Mouse (Mus musculus) liver, embryonic 16.5 days (tissue): ENCODE measurements around the gene Rab11fip3. TPM values are rescaled to one million over a fixed set of nuclear protein-coding genes. Genes with fewer than 3 reads are reported as not detected.
"Not testable (repeated sequence)": the region's sequence is repeated elsewhere in the genome, so short reads cannot be mapped to it uniquely, and the experiment has no call there.

Source experiments
- ATAC-seq: fragments of 200-750 bp; cut with Nextera tagmentation; 2 replicates; pipeline ENCODE4 v1.8.0; 2017; ENCODE audit warnings: low read depth, mild to moderate bottlenecking, moderate number of reproducible peaks, moderate library complexity
- H3K27ac ChIP-seq: fragments of 300-500 bp; sonication (generic); 2 replicates; pipeline ENCODE4 v1.5.1; 2014; ENCODE audit warnings: mild to moderate bottlenecking, low read length
- H3K27me3 ChIP-seq: fragments of 300-500 bp; sonication (generic); 2 replicates; pipeline ENCODE4 v1.6.1; 2014; ENCODE audit warnings: low read depth, low read length, mixed read lengths; ENCODE audit not compliant: control insufficient read depth, insufficient read depth
- H3K36me3 ChIP-seq: fragments of 300-500 bp; sonication (generic); 2 replicates; pipeline ENCODE4 v1.6.1; 2014; ENCODE audit warnings: mild to moderate bottlenecking; ENCODE audit not compliant: control insufficient read depth, insufficient read depth
- H3K4me1 ChIP-seq: fragments of 300-500 bp; sonication (generic); 2 replicates; pipeline ENCODE4 v1.6.1; 2014; ENCODE audit warnings: low read depth, low read length, mixed read lengths; ENCODE audit not compliant: control insufficient read depth
- H3K4me2 ChIP-seq: fragments of 300-500 bp; sonication (generic); 2 replicates; pipeline ENCODE4 v1.6.1; 2014; ENCODE audit warnings: low read depth, low read length, mixed read lengths
- H3K4me3 ChIP-seq: fragments of 300-500 bp; sonication (generic); 2 replicates; pipeline ENCODE4 v1.5.1; 2014; ENCODE audit warnings: low read depth, mild to moderate bottlenecking, low read length
- H3K9ac ChIP-seq: fragments of 300-500 bp; sonication (generic); 2 replicates; pipeline ENCODE4 v1.6.1; 2014; ENCODE audit warnings: low read depth, low read length
- H3K9me3 ChIP-seq: fragments of 300-500 bp; sonication (generic); replicated peaks from 2 replicates; pipeline ENCODE4 v1.6.1; 2016; ENCODE audit warnings: low read length; ENCODE audit not compliant: control insufficient read depth
- WGBS: fragments of 180-500 bp; shearing (Covaris S2); extraction: QIAGEN DNeasy Blood & Tissue Kit; methylation state at CpG from one replicate; pipeline ENCODE4 v1.1.7; 2014; ENCODE audit not compliant: insufficient replicate concordance; 5-methylcytosine and 5-hydroxymethylcytosine counted together
- polyA plus RNA-seq: library from polyadenylated mRNA; unstranded; fragments of >200 nt; fragmentation: Nextera tagmentation; extraction: Ambion mirVana; gene quantifications from 2 replicates; pipeline ENCODE4 v1.2.1, GENCODE M21; 2015

Gene Rab11fip3
- polyA plus RNA-seq = 1.4 and 1.7 TPM in 2 replicates

- Histone ChIP-seq H3K4me1 (peaks cover 15% of the 10 kb centered on the region), H3K9me3 (no peaks in the 10 kb centered on the region), H3K27me3 (peaks cover 46% of the 10 kb centered on the region), H3K4me2 (peak within 1 kb of the TSS; percentile 90), H3K4me3 (peak within 1 kb of the TSS; percentile 73), H3K27ac (no peak within 1 kb of the TSS), H3K9ac (peak within 1 kb of the TSS; percentile 60), H3K36me3 (no peaks in the 10 kb centered on the region)
- WGBS = under 1% methylated on average over 94 of the region's 94 CpGs
- peak; percentile 88 for ATAC-seq
Measured at GRCm38 (mm10) chr17:26068831-26069739, at the start of gene Rab11fip3. Gene Rab11fip3, minus strand, starts transcription at chr17:26069555.

- H3K27ac ChIP-seq = no peak overlapping the region
- no peak overlapping the region for H3K4me3 ChIP-seq
- no peaks in the 10 kb centered on the region for H3K9me3 ChIP-seq
- no peaks in the 10 kb centered on the region for H3K36me3 ChIP-seq
- no peak for ATAC-seq
- WGBS = 71% methylated on average over 17 of the region's 17 CpGs
- H3K4me1 ChIP-seq = peaks cover 10% of the 10 kb centered on the region
- H3K9ac ChIP-seq = no peak overlapping the region
- peaks cover 39% of the 10 kb centered on the region for H3K27me3 ChIP-seq
- no peak overlapping the region for H3K4me2 ChIP-seq
Measured at GRCm38 (mm10) chr17:26116503-26117258, 47.3 kb upstream of the Rab11fip3 start.

- Histone ChIP-seq H3K9ac (no peak overlapping the region), H3K27ac (no peak overlapping the region), H3K27me3 (peaks cover 46% of the 10 kb centered on the region), H3K9me3 (no peaks in the 10 kb centered on the region), H3K36me3 (no peaks in the 10 kb centered on the region), H3K4me3 (no peak overlapping the region), H3K4me2 (no peak overlapping the region), H3K4me1 (peaks cover 10% of the 10 kb centered on the region)
- WGBS = 17% methylated on average over 3 of the region's 3 CpGs
- no peak for ATAC-seq
Measured at GRCm38 (mm10) chr17:26115956-26116487, 46.7 kb upstream of the Rab11fip3 start.

DNA sequence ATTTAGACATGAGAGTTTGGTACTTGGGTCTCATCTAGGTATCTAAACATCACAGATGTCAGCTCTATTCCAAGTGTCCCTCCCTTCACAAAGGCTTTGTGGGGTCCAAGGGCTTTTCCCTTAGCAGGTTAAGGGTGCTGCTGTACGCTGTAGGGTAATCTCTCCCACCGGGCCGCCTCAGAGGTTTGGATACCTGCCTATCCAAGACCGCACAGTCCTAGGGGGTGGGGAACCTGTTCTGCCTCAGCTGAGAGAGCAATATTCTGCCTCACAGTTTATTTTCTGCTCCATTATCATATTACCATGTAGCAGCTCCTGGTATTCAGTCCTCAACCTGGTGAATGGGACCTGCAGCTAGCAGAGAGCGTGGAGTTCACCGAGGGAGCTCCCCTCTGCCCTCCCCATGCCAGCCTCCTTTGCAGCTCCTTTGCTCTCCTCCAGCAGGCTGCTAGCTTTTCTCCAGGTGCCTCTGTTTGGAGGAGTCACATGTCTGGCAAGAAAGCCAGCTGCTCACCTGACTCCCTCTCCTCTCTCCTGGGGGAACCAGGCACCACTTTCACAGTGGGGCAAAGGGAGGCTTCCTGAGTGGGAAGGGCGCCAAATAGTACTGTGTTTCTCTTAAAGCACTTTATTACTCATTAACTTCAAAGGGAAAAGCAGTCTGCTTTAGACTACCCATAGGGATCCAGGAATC is 46.0 kb upstream of the Rab11fip3 start:
- Histone ChIP-seq H3K36me3 (no peaks in the 10 kb centered on the region), H3K27me3 (peaks cover 52% of the 10 kb centered on the region), H3K9me3 (no peaks in the 10 kb centered on the region), H3K4me2 (no peak overlapping the region), H3K27ac (no peak overlapping the region), H3K9ac (no peak overlapping the region), H3K4me1 (peaks cover 10% of the 10 kb centered on the region), H3K4me3 (no peak overlapping the region)
- ATAC-seq = no peak
- WGBS = 65% methylated on average over 7 of the region's 7 CpGs

GRCm38 (mm10) chr17:26114461-26114860 is 45.1 kb upstream of the Rab11fip3 start:
- Histone ChIP-seq H3K27me3 (peaks cover 56% of the 10 kb centered on the region), H3K4me1 (peaks cover 10% of the 10 kb centered on the region)
- not testable (repeated sequence) for H3K4me3 ChIP-seq, H3K36me3 ChIP-seq, H3K9me3 ChIP-seq, ATAC-seq, H3K9ac ChIP-seq, H3K4me2 ChIP-seq, H3K27ac ChIP-seq
- 50% methylated on average over 7 of the region's 7 CpGs for WGBS

- Histone ChIP-seq H3K27ac (no peak overlapping the region), H3K9ac (peak overlapping the region; percentile 69), H3K9me3 (no peaks in the 10 kb centered on the region), H3K36me3 (no peaks in the 10 kb centered on the region), H3K4me3 (peak overlapping the region; percentile 72), H3K4me2 (peak overlapping the region; percentile 89), H3K27me3 (peaks cover 56% of the 10 kb centered on the region), H3K4me1 (peaks cover 10% of the 10 kb centered on the region)
- WGBS = 17% methylated on average over 8 of the region's 8 CpGs
- ATAC-seq = no peak
Measured at GRCm38 (mm10) chr17:26114061-26114460, 44.7 kb upstream of the Rab11fip3 start.

DNA sequence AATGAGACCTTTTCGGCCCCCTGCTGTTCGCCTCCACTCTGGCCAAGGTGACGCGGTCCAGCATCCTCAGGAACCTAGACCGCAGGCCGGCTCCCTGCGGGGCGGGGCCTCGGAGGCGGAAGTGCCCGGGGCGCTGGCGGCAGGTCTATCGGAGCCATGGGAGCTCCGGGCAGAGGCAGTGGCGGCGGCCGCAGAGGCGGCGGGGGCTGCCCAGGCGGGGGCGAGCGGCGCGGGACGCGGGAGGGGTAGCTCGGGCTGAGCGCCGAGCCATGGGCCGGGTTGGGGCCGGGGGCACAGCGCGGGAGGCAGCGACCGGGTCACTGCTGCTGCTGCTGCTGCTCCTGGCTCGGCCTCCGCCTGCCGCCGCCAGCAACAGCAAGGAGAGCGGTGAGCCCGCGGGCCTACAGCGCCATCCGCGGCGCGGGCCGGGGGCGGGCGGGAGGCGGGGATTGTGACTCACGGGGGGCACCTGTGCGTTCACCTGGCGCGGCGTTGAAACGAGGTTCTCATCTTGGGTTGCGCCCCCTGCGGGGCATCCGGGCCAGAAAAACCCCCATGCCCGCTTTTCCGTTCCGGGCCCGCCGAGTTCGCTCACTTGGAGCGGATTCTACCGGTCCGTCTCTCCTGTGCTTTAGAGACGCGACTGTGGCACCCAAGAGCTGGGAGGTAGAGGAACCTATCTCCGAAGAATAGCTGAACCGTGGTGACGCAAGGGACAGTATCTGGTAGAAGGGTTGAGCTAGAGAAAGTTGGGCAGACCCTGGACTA is 44.0 kb upstream of the Rab11fip3 start, which contains the start of gene Tmem8:
Tmem8 (plus strand) TSS at position 119 of the 768 bp plus-strand sequence.
- Histone ChIP-seq H3K9ac (peak within 1 kb of the TSS; percentile 69), H3K27ac (no peak within 1 kb of the TSS), H3K4me1 (peaks cover 10% of the 10 kb centered on the region), H3K36me3 (no peaks in the 10 kb centered on the region), H3K4me3 (peak within 1 kb of the TSS; percentile 72), H3K9me3 (no peaks in the 10 kb centered on the region), H3K4me2 (peak within 1 kb of the TSS; percentile 89), H3K27me3 (peaks cover 56% of the 10 kb centered on the region)
- under 1% methylated on average over 75 of the region's 75 CpGs for WGBS
- peak; percentile 70 for ATAC-seq

- H3K9ac ChIP-seq = peak overlapping the region; percentile 69
- H3K4me1 ChIP-seq = peaks cover 10% of the 10 kb centered on the region
- WGBS = 14% methylated on average over 14 of the region's 14 CpGs
- H3K36me3 ChIP-seq = no peaks in the 10 kb centered on the region
- H3K9me3 ChIP-seq = no peaks in the 10 kb centered on the region
- peak overlapping the region; percentile 89 for H3K4me2 ChIP-seq
- H3K27ac ChIP-seq = no peak overlapping the region
- peaks cover 56% of the 10 kb centered on the region for H3K27me3 ChIP-seq
- no peak for ATAC-seq
- H3K4me3 ChIP-seq = peak overlapping the region; percentile 72
Measured at GRCm38 (mm10) chr17:26112751-26113150, 43.4 kb upstream of the Rab11fip3 start.
